Mouse (Mus musculus): Measurements from ENCODE around the gene Slc27a1. TPM values are rescaled to one million over a fixed set of nuclear protein-coding genes. Genes with fewer than 3 reads are reported as not detected.

The Slc27a1 gene
- total and polyA plus RNA-seq, 3 experiments: 0.46 to 1.3 TPM; not detected in 1

DNA sequence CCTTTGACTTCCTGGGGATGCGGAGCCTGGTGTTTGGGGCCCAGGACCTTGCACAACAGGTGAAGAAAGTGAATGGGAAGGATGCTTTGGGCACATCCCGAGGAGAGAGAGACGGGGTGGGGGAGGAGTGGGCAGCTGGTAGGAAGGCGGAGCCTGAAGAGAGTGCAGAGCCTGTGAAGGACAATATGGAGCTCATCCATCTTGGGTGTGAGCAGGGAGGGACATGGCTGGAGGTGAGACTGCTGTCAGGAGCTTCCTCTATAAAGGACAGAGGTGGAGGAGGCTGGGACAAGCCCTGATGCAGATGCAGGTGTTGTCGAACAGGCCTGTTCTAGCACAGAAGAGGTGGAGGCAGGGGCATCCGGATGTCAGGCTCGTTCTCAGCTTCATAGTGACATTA lies 35.3 kb downstream of the Slc27a1 start:
- H3K9me3 ChIP-seq (replicated peaks; ENCODE audit: insufficient read depth, low read length): no peaks in the 10 kb centered on the region
- no peak for DNase-seq (ENCODE audit: low read depth, low spot score)
- no peaks in the 10 kb centered on the region for H3K4me1 ChIP-seq (ENCODE audit: control insufficient read depth in 1 of 2, insufficient read depth in 2 of 2, low read length in 2 of 2)
- no peak overlapping the region for H3K9ac ChIP-seq (ENCODE audit: control insufficient read depth, low read depth, low read length, poor library complexity, severe bottlenecking)
- no peak overlapping the region for H3K4me3 ChIP-seq (ENCODE audit: control insufficient read depth in 1 of 2, insufficient read depth in 1 of 2, low read depth in 2 of 2, low read length in 2 of 2)
- no peaks in the 10 kb centered on the region for H3K36me3 ChIP-seq (ENCODE audit: control insufficient read depth in 1 of 2, insufficient read depth in 2 of 2, low read length in 2 of 2)
- no peaks in the 10 kb centered on the region for H3K79me2 ChIP-seq (ENCODE audit: control insufficient read depth, insufficient read depth, low read length, poor library complexity)
- TF ChIP-seq CHD1 (IDR thresholded peaks at IDR 0.05; ENCODE audit: low read depth, low read length): no peak
- no peak for TF ChIP-seq USF1 (IDR thresholded peaks at IDR 0.05; ENCODE audit: low read depth, low read length)
- TF ChIP-seq SMC3 (IDR thresholded peaks at IDR 0.05; ENCODE audit: low read depth, low read length): no peak
- TF ChIP-seq MAX (IDR thresholded peaks at IDR 0.05; ENCODE audit: low read length): no peak
- no peak for TF ChIP-seq ZC3H11A (IDR thresholded peaks at IDR 0.05; ENCODE audit: low read depth, low read length)
- no peak for TF ChIP-seq GABPA (IDR thresholded peaks at IDR 0.05; ENCODE audit: low read depth, low read length)
- TF ChIP-seq SIN3A (IDR thresholded peaks at IDR 0.05; ENCODE audit: low read length): no peak
- no peak for TF ChIP-seq ETS1 (IDR thresholded peaks at IDR 0.05; ENCODE audit: low read depth, low read length)
- no peak for TF ChIP-seq ELF1 (IDR thresholded peaks at IDR 0.05; ENCODE audit: low read depth, low read length)
- no peak for TF ChIP-seq TBP (IDR thresholded peaks at IDR 0.05; ENCODE audit: low read depth, low read length)
- TF ChIP-seq EP300 (IDR thresholded peaks at IDR 0.05; ENCODE audit: low read depth in 1 of 2, low read length in 2 of 2): no peak
- no peak for TF ChIP-seq MYB (IDR thresholded peaks at IDR 0.05; ENCODE audit: low read depth, low read length)
- no peak for TF ChIP-seq CTCF (IDR thresholded peaks at IDR 0.05 in 2 of 3, conservative IDR thresholded peaks at IDR 0.05 in 1 of 3; ENCODE audit: control insufficient read depth in 1 of 3, insufficient read depth in 1 of 3, low read depth in 2 of 3, low read length in 3 of 3, poor library complexity in 1 of 3, severe bottlenecking in 1 of 3)
- TF ChIP-seq ZMIZ1 (IDR thresholded peaks at IDR 0.05; ENCODE audit: low read depth, low read length): no peak
- TF ChIP-seq POLR2AphosphoS5 (IDR thresholded peaks at IDR 0.05; ENCODE audit: borderline replicate concordance, low read depth, low read length): no peak
- TF ChIP-seq MEF2A (IDR thresholded peaks at IDR 0.05; ENCODE audit: extremely low read depth, insufficient replicate concordance, low read depth, low read length, poor library complexity, severe bottlenecking): no peak
- TF ChIP-seq TCF12 (IDR thresholded peaks at IDR 0.05; ENCODE audit: low read depth, low read length): no peak
- no peak overlapping the region for H3K27ac ChIP-seq (ENCODE audit: control insufficient read depth, low read depth, low read length)
- H3K27me3 ChIP-seq (ENCODE audit: control insufficient read depth in 1 of 2, insufficient read depth in 2 of 2, low read length in 2 of 2): no peaks in the 10 kb centered on the region

DNA sequence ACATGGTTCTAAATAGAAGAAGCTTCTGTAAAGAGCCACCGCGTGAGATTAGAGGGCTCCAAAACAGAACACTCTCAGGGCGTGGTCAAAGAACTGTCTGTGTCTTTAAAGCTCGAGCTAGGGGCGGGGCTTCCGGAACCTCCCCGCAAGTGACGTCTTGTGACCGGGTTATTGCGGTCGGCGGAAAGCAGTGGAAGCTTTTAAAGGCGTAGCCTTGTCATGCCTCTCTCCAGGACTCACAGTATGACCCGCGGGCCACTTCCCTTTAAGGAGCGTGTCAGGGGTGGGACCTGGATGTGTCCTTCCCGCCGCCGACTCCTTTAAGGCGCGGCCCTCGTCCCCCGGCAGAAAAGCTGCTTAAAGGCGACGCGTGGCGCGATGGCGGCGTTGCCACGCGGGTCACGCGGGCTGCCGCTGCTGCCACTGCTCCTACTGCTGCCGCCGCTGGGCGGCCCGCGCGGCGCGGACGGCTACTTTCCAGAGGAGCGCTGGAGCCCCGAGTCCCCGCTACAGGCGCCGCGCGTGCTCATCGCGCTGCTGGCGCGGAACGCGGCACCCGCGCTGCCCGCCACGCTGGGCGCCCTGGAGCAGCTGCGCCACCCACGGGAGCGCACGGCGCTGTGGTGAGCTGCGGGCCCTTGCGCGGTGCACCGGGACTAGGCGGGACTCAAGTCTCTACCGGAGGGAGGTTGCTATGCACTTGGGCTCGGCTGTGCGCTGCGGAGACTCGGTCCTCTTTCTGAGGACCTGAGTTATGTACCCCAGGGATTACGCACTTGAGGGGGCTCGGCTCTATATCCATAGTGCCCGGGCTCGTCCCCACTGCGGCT lies 42.4 kb downstream of the Slc27a1 start, which contains the start of gene Colgalt1:
Gene Colgalt1 (plus strand): TSS at position 177 of the 830 bp plus-strand sequence.
- H3K9me3 ChIP-seq (replicated peaks; ENCODE audit: insufficient read depth, low read length): no peaks in the 10 kb centered on the region
- peak; percentile 99 for DNase-seq (ENCODE audit: low read depth, low spot score)
- H3K9ac ChIP-seq (ENCODE audit: control insufficient read depth, low read depth, low read length, poor library complexity, severe bottlenecking): peak within 1 kb of the TSS; percentile 86
- peak within 1 kb of the TSS; percentile 81 to 93 for H3K4me3 ChIP-seq (ENCODE audit: control insufficient read depth in 1 of 2, insufficient read depth in 1 of 2, low read depth in 2 of 2, low read length in 2 of 2)
- peaks cover 19% of the 10 kb centered on the region for H3K79me2 ChIP-seq (ENCODE audit: control insufficient read depth, insufficient read depth, low read length, poor library complexity)
- no peaks in the 10 kb centered on the region for H3K27me3 ChIP-seq (ENCODE audit: control insufficient read depth in 1 of 2, insufficient read depth in 2 of 2, low read length in 2 of 2)
- H3K4me1 ChIP-seq (ENCODE audit: control insufficient read depth in 1 of 2, insufficient read depth in 2 of 2, low read length in 2 of 2): peaks cover 6 to 11% of the 10 kb centered on the region in 2 experiments; a peak in 2 of 4 replicates
- H3K36me3 ChIP-seq (ENCODE audit: control insufficient read depth in 1 of 2, insufficient read depth in 2 of 2, low read length in 2 of 2): peaks cover 0 to 5% of the 10 kb centered on the region in 2 experiments; a peak in 2 of 4 replicates
- peak within 1 kb of the TSS; percentile 64 for H3K27ac ChIP-seq (ENCODE audit: control insufficient read depth, low read depth, low read length)
- TF ChIP-seq UBTF (IDR thresholded peaks at IDR 0.05; ENCODE audit: borderline replicate concordance, insufficient read depth, low read depth, low read length) (no peak), MAZ (IDR thresholded peaks at IDR 0.05; ENCODE audit: low read depth, low read length) (peak; percentile 55; the same call in 1 of the 2 replicates), MYB (IDR thresholded peaks at IDR 0.05; ENCODE audit: low read depth, low read length) (no peak), USF1 (IDR thresholded peaks at IDR 0.05; ENCODE audit: low read depth, low read length) (peak; percentile 36; the same call in 1 of the 2 replicates), RCOR1 (IDR thresholded peaks at IDR 0.05; ENCODE audit: low read depth, low read length) (no peak), MAFK (IDR thresholded peaks at IDR 0.05; ENCODE audit: borderline replicate concordance, low read depth, low read length) (no peak), TBP (IDR thresholded peaks at IDR 0.05; ENCODE audit: low read depth, low read length) (peak; percentile 86), ZC3H11A (IDR thresholded peaks at IDR 0.05; ENCODE audit: low read depth, low read length) (no peak), EP300 (IDR thresholded peaks at IDR 0.05; ENCODE audit: low read depth in 1 of 2, low read length in 2 of 2) (no peak), NELFE (IDR thresholded peaks at IDR 0.05; ENCODE audit: low read depth, low read length) (peak; percentile 70), ZKSCAN1 (IDR thresholded peaks at IDR 0.05; ENCODE audit: low read depth, low read length) (no peak), KAT2A (conservative IDR thresholded peaks at IDR 0.05; ENCODE audit: low read depth, low read length) (no peak), SMC3 (IDR thresholded peaks at IDR 0.05; ENCODE audit: low read depth, low read length) (no peak), MXI1 (IDR thresholded peaks at IDR 0.05; ENCODE audit: low read depth, low read length) (peak; percentile 86), MAX (IDR thresholded peaks at IDR 0.05; ENCODE audit: low read length) (peak; percentile 83; the same call in 1 of the 2 replicates), GABPA (IDR thresholded peaks at IDR 0.05; ENCODE audit: low read depth, low read length) (no peak), NRF1 (IDR thresholded peaks at IDR 0.05; ENCODE audit: insufficient read depth, low read depth, low read length, poor library complexity, severe bottlenecking) (peak; percentile 34; the same call in 1 of the 2 replicates), CTCF (IDR thresholded peaks at IDR 0.05 in 2 of 3, conservative IDR thresholded peaks at IDR 0.05 in 1 of 3; ENCODE audit: control insufficient read depth in 1 of 3, insufficient read depth in 1 of 3, low read depth in 2 of 3, low read length in 3 of 3, poor library complexity in 1 of 3, severe bottlenecking in 1 of 3) (no peak), CHD1 (IDR thresholded peaks at IDR 0.05; ENCODE audit: low read depth, low read length) (no peak), POLR2A (IDR thresholded peaks at IDR 0.05; ENCODE audit: control insufficient read depth in 1 of 2, insufficient read depth in 1 of 2, low read depth in 1 of 2, low read length in 2 of 2, poor library complexity in 1 of 2) (peak; percentile 72 to 78)

All from MEL (cell line).